Mouse (Mus musculus) bone marrow macrophage, adult 2 months (primary cell): Measurements from ENCODE around the gene Klf4. TPM values are rescaled to one million over a fixed set of nuclear protein-coding genes. Genes with fewer than 3 reads are reported as not detected.
A peak's percentile ranks its signal among the peaks of the same experiment; 100 is the strongest.

ENCODE experiments used
- H3K27ac ChIP-seq: 2 replicates; pipeline ENCODE4 v1.5.1; 2012; ENCODE audit warnings: low read depth, low read length; ENCODE audit not compliant: insufficient read depth
- H3K4me1 ChIP-seq: 2 replicates; pipeline ENCODE4 v1.6.1; 2012; ENCODE audit warnings: low read length; ENCODE audit not compliant: control insufficient read depth, insufficient read depth
- H3K4me3 ChIP-seq: 2 replicates; pipeline ENCODE4 v1.5.1; 2012; ENCODE audit warnings: mild to moderate bottlenecking, low read length, moderate library complexity; ENCODE audit not compliant: insufficient read depth
- CTCF ChIP-seq: IDR thresholded peaks from 2 replicates; pipeline ENCODE4 v1.5.1; 2012; ENCODE audit warnings: low read depth, mild to moderate bottlenecking, low read length, moderate library complexity
- POLR2A ChIP-seq: IDR thresholded peaks from 2 replicates; pipeline ENCODE4 v1.6.1; 2012; ENCODE audit warnings: mild to moderate bottlenecking, low read depth, low read length, borderline replicate concordance
- polyA plus RNA-seq: library from polyadenylated mRNA; stranded (reverse); fragments of >200 nt; gene quantifications from 2 replicates; pipeline ENCODE4 v1.2.4, GENCODE M21; 2012; ENCODE audit not compliant: missing spikeins, insufficient read depth, insufficient read length

Gene Klf4
- polyA plus RNA-seq, 1 experiment = 10.3 TPM

DNA sequence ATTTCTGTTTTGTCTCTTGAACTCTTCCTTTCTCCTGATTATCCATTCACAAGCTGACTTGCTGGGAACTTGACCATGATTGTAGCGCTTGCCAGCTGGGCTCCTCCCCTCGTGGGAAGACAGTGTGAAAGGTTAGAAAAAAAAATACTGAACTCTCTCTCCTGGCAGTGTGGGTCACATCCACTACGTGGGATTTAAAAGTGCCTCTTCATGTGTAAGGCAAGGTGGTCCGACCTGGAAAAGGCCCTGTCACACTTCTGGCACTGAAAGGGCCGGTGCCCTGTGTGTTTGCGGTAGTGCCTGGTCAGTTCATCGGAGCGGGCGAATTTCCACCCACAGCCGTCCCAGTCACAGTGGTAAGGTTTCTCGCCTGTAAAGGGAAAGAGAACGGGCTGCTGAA lies 4.3 kb downstream of the Klf4 start:
- no peak overlapping the region for H3K4me3 ChIP-seq
- H3K4me1 ChIP-seq = no peaks in the 10 kb centered on the region
- H3K27ac ChIP-seq = no peak overlapping the region
- TF ChIP-seq CTCF = no peak
- TF ChIP-seq POLR2A = no peak

- TF ChIP-seq POLR2A (no peak), CTCF (no peak)
- Histone ChIP-seq H3K4me1 (no peaks in the 10 kb centered on the region), H3K4me3 (no peak overlapping the region), H3K27ac (no peak overlapping the region)
Measured at GRCm38 (mm10) chr4:55526247-55527115, 5.8 kb downstream of the Klf4 start.

DNA sequence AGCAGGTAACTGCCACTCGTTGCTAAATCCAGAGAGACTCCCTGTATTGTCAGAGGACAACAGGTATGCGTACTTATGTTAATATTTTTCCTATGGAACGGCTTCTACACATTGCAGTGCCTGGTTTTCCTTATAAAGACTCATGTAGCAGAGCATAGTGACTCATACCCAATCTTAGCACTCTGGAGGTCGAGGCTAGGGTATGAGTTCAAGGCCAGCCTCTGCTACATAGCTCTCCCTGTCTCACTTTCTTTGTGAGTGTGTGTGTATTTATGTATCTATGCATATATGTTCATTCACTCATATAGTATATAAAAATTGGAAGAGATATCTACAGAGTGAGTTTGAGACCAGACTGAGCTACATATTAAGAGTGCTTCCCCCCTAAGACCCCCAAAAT lies 8.3 kb downstream of the Klf4 start:
- Histone ChIP-seq H3K4me1 (no peaks in the 10 kb centered on the region), H3K4me3 (no peak overlapping the region), H3K27ac (no peak overlapping the region)
- no peak for TF ChIP-seq POLR2A
- TF ChIP-seq CTCF = no peak

- H3K4me3 ChIP-seq = no peak overlapping the region
- H3K4me1 ChIP-seq = no peaks in the 10 kb centered on the region
- no peak overlapping the region for H3K27ac ChIP-seq
- TF ChIP-seq CTCF (no peak), POLR2A (no peak)
Measured at GRCm38 (mm10) chr4:55517438-55517837, 14.8 kb downstream of the Klf4 start.

GRCm38 (mm10) chr4:55516048-55516447 lies 16.2 kb downstream of the Klf4 start:
- no peak for TF ChIP-seq POLR2A
- no peak for TF ChIP-seq CTCF
- H3K4me3 ChIP-seq = no peak overlapping the region
- H3K27ac ChIP-seq = no peak overlapping the region
- no peaks in the 10 kb centered on the region for H3K4me1 ChIP-seq

- H3K27ac ChIP-seq = no peak overlapping the region
- TF ChIP-seq POLR2A (no peak), CTCF (peak; percentile 57)
Measured at GRCm38 (mm10) chr4:55514733-55515176, 17.5 kb downstream of the Klf4 start.

GRCm38 (mm10) chr4:55513615-55514279 lies 18.5 kb downstream of the Klf4 start:
- no peak overlapping the region for H3K4me3 ChIP-seq
- H3K27ac ChIP-seq = no peak overlapping the region
- no peak for TF ChIP-seq CTCF
- TF ChIP-seq POLR2A = no peak
- no peaks in the 10 kb centered on the region for H3K4me1 ChIP-seq

More at GRCm38 (mm10) chr4:55514733-55515176, 17.5 kb downstream of the Klf4 start:
- Histone ChIP-seq H3K4me1 (no peaks in the 10 kb centered on the region), H3K4me3 (peak overlapping the region; percentile 84)

DNA sequence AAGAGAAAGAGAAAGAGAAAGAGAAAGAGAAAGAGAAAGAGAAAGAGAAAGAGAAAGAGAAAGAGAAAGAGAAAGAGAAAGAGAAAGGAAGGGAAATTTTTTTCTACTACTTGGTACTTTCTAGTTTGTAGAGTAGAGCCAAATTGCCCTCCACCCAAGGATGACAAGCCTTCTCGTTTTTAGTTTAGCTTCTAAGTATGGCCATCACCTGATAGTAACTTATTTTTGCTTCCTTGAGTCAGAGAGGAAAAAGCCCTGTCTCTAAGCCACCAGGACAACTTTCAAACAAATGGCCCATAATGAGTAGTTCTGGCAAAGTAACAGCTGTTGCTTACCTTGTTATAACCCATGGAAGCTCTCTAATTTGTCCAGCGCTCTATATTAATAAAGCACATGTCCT lies 20.9 kb downstream of the Klf4 start:
- Histone ChIP-seq H3K4me3 (no peak overlapping the region), H3K27ac (no peak overlapping the region), H3K4me1 (no peaks in the 10 kb centered on the region)
- TF ChIP-seq CTCF (no peak), POLR2A (no peak)

DNA sequence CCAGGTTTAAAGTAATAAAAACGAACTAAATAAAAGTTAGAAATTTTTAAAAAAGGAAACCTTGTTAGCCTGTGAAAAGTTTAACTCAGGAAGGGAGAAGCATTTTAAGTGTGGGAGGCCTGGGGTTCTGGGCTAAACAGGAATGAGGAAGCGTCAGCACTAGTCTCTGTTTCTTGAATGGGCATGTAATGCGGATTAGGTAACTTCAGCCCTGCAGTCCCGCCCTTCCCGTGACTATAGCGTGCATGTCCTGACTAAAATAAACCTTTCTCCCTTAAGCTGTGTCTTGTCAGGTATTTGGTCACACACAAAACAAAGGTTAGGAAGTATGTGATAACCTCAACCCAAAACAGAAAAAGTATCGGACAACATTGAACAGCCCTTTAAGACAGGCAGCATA lies 23.6 kb downstream of the Klf4 start:
- H3K4me1 ChIP-seq = no peaks in the 10 kb centered on the region
- no peak overlapping the region for H3K4me3 ChIP-seq
- H3K27ac ChIP-seq = no peak overlapping the region
- TF ChIP-seq CTCF (no peak), POLR2A (no peak)

DNA sequence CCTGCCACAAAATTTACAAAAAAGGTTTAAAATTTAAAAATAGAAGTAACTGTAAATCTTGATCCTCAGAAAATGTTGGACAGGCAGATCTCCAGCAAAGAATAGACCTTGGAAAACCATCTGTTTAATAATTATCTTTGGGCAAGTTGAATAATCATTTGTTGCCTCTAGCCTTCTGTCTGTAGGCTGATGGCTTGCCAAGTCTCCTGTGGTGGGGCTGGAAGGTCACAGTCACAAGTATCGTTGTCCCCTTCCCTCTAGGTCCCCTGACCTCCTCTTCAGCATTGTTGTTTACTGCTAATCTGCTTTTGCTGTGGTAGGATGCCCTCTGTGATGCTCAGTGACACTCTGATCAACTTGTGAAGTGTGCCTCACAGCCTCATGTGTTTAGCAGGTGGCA lies 33.6 kb downstream of the Klf4 start:
- H3K27ac ChIP-seq = no peak overlapping the region
- no peaks in the 10 kb centered on the region for H3K4me1 ChIP-seq
- no peak overlapping the region for H3K4me3 ChIP-seq
- TF ChIP-seq POLR2A = no peak
- no peak for TF ChIP-seq CTCF
